Mouse (Mus musculus) hindbrain, embryonic 11.5 days (tissue): ENCODE measurements at regions not wholly inside any gene's neighbourhood (a gene's known extent, or its start where the extent isn't known, plus 50 kb on each side); places are given as distances from the start of the nearest gene placed in this dataset.

Experiments
- ATAC-seq: fragments of 200-750 bp; cut with Nextera tagmentation; 2 replicates; pipeline ENCODE4 v1.8.0; 2017; ENCODE audit warnings: mild to moderate bottlenecking, moderate TSS enrichment, moderate library complexity; ENCODE audit not compliant: low FRiP score
- DNase-seq: peaks from one replicate; pipeline ENCODE4 v3.0.0-alpha.2; 2015; ENCODE audit warnings: low spot score
- H3K27ac ChIP-seq: fragments of 300-500 bp; sonication (generic); 2 replicates; pipeline ENCODE4 v1.5.1; 2014; ENCODE audit warnings: mild to moderate bottlenecking, low read depth, low read length
- H3K27me3 ChIP-seq: fragments of 300-500 bp; sonication (generic); 2 replicates; pipeline ENCODE4 v1.6.1; 2014; ENCODE audit warnings: mild to moderate bottlenecking, low read length, moderate library complexity, mixed read lengths; ENCODE audit not compliant: control insufficient read depth, insufficient read depth
- H3K36me3 ChIP-seq: fragments of 300-500 bp; sonication (generic); 2 replicates; pipeline ENCODE4 v1.6.1; 2014; ENCODE audit warnings: mild to moderate bottlenecking, low read length, moderate library complexity, mixed read lengths; ENCODE audit not compliant: control insufficient read depth, insufficient read depth
- H3K4me1 ChIP-seq: fragments of 300-500 bp; sonication (generic); replicated peaks from 2 replicates; pipeline ENCODE4 v1.6.1; 2014; ENCODE audit warnings: low read length, mixed read lengths; ENCODE audit not compliant: control insufficient read depth, insufficient read depth
- H3K4me2 ChIP-seq: fragments of 300-500 bp; sonication (generic); replicated peaks from 2 replicates; pipeline ENCODE4 v1.6.1; 2014; ENCODE audit warnings: mild to moderate bottlenecking, low read depth, low read length
- H3K4me3 ChIP-seq: fragments of 300-500 bp; sonication (generic); 2 replicates; pipeline ENCODE4 v1.5.1; 2014; ENCODE audit warnings: low read depth, low read length
- H3K9ac ChIP-seq: fragments of 300-500 bp; sonication (generic); 2 replicates; pipeline ENCODE4 v1.6.1; 2014; ENCODE audit warnings: low read depth, low read length
- H3K9me3 ChIP-seq: fragments of 300-500 bp; sonication (generic); 2 replicates; pipeline ENCODE4 v1.6.1; 2016; ENCODE audit warnings: low read length; ENCODE audit not compliant: control insufficient read depth
- WGBS: fragments of 180-500 bp; shearing (Covaris S2); extraction: QIAGEN DNeasy Blood & Tissue Kit; methylation state at CpG from one replicate; pipeline ENCODE4 v1.1.7; 2014; 5-methylcytosine and 5-hydroxymethylcytosine counted together

DNA sequence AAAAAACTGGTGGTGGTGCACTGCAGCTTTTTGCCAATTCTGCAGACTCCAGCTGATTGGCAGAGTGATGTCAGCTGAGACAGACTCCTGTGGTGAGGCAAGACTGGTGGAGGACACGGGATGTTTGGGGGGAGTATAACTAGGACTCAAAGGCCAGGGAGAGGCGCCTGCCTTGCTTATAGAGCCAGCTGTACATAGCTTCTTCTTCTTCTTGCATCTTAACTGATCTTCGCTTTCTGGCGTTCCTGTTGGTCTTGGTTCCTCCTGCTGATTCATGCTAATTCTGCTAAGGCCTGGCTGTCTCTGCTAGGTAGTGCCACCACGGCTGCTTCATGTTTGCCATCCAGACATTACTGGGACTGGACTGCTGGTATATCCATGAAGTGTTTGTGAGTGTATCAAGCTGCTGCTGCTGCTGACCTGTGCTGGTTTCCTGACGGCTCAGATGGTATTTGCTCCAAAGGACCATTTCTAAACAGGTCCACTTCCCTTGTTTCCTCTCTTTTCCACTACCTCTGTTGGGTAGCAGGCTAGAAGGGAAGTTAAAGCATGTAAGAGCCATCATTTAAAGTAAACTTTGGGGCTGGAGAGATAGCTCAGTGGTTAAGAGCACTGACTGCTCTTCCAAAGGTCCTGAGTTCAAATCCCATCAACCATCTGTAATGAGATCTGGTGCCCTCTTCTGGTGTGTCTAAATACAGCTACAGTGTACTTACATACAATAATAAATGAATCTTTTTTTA, 53.2 kb upstream of the Eml4 start:
- WGBS, result 66% methylated on average over 6 of the region's 6 CpGs
- Histone ChIP-seq H3K27ac (no peak overlapping the region), H3K4me1 (no peaks in the 10 kb centered on the region), H3K4me3 (no peak overlapping the region), H3K9me3 (no peaks in the 10 kb centered on the region), H3K9ac (no peak overlapping the region), H3K36me3 (no peaks in the 10 kb centered on the region), H3K4me2 (no peak overlapping the region), H3K27me3 (no peaks in the 10 kb centered on the region)
- no peak for DNase-seq
- no peak for ATAC-seq
